Mouse (Mus musculus) left cerebral cortex, postnatal 10 days (tissue): ENCODE measurements at regions not wholly inside any gene's neighbourhood (a gene's known extent, or its start where the extent isn't known, plus 50 kb on each side); places are given as distances from the start of the nearest gene placed in this dataset.
A peak's percentile ranks its signal among the peaks of the same experiment; 100 is the strongest.
"Not testable (repeated sequence)": the region's sequence is repeated elsewhere in the genome, so short reads cannot be mapped to it uniquely, and the experiment has no call there.

Source experiments
- DNase-seq, 2 experiments: peaks; one replicate each; pipeline ENCODE4 v3.0.0; 2021 to 2022; ENCODE audit warnings: low spot score in 2 of 2, mixed read lengths in 1 of 2; ENCODE audit errors: extremely low spot score in 1 of 2
- intact Hi-C: fragments of 180-260 bp; cut with DNase I; formaldehyde crosslinking; loops from one replicate; pipeline ENCODE4 v1.15.1; 2025

GRCm38 (mm10) chr1:177382596-177383190, 59.5 kb upstream of the Zbtb18 start:
- intact Hi-C loops, result no loop called here
- peak in 1 of 2 experiments; percentile 26 for DNase-seq

GRCm38 (mm10) chr1:177382147-177382546, 60.0 kb upstream of the Zbtb18 start:
- DNase-seq, result peak in 1 of 2 experiments; percentile 18
- intact Hi-C loops, result no loop called here

GRCm38 (mm10) chr1:177378112-177378511, 64.0 kb upstream of the Zbtb18 start:
- intact Hi-C loops, result no loop called here
- no peak for DNase-seq

GRCm38 (mm10) chr1:177373226-177373825, 68.8 kb upstream of the Zbtb18 start:
- DNase-seq, result no peak
- intact Hi-C loops, result no loop called here

- DNase-seq, result no peak
- intact Hi-C loops, result no loop called here
Measured at GRCm38 (mm10) chr1:177372066-177372465, 70.1 kb upstream of the Zbtb18 start.

- DNase-seq, result no peak
- intact Hi-C loops, result no loop called here
Measured at GRCm38 (mm10) chr1:177367864-177368610, 74.1 kb upstream of the Zbtb18 start.

- no peak for DNase-seq
- intact Hi-C loops, result no loop called here
Measured at GRCm38 (mm10) chr1:177366914-177367313, 75.2 kb upstream of the Zbtb18 start.

- DNase-seq, result no peak
- intact Hi-C loops, result no loop called here
Measured at GRCm38 (mm10) chr1:177366475-177366874, 75.7 kb upstream of the Zbtb18 start.

- intact Hi-C loops, result no loop called here
- no peak for DNase-seq
Measured at GRCm38 (mm10) chr1:177364355-177364754, 77.8 kb upstream of the Zbtb18 start.

- intact Hi-C loops, result no loop called here
- no peak for DNase-seq
Measured at GRCm38 (mm10) chr1:177362398-177362797, 79.8 kb upstream of the Zbtb18 start.

GRCm38 (mm10) chr1:177348400-177349092, 90.5 kb upstream of the Akt3 start:
- peak; percentile 37 to 60 for DNase-seq
- intact Hi-C loops, result no loop called here

- intact Hi-C loops, result no loop called here
- DNase-seq, result peak; percentile 74 to 80
Measured at GRCm38 (mm10) chr1:177347208-177347607, 89.2 kb upstream of the Akt3 start.

- intact Hi-C loops, result no loop called here
Measured at GRCm38 (mm10) chr1:177346540-177346939, 88.5 kb upstream of the Akt3 start.

GRCm38 (mm10) chr1:177345540-177345939, 87.5 kb upstream of the Akt3 start:
- DNase-seq, result no peak
- intact Hi-C loops, result no loop called here

More at GRCm38 (mm10) chr1:177346540-177346939, 88.5 kb upstream of the Akt3 start:
- no peak for DNase-seq

- intact Hi-C loops, result no loop called here
- no peak for DNase-seq
Measured at GRCm38 (mm10) chr1:177343949-177344348, 85.9 kb upstream of the Akt3 start.

- no peak for DNase-seq
- intact Hi-C loops, result no loop called here
Measured at GRCm38 (mm10) chr1:177343121-177343520, 85.1 kb upstream of the Akt3 start.

- intact Hi-C loops, result no loop called here
- no peak for DNase-seq
Measured at GRCm38 (mm10) chr1:177340232-177340631, 82.2 kb upstream of the Akt3 start.

GRCm38 (mm10) chr1:177339207-177339787, 81.3 kb upstream of the Akt3 start:
- DNase-seq, intact Hi-C loops: not testable (repeated sequence)
